Mouse (Mus musculus) right cerebral cortex, postnatal 14 days (tissue): Measurements from ENCODE around the gene Rnf19b.

ENCODE experiments used
- DNase-seq: peaks from one replicate; pipeline ENCODE4 v3.0.0; 2022

Gene Rnf19b

DNA sequence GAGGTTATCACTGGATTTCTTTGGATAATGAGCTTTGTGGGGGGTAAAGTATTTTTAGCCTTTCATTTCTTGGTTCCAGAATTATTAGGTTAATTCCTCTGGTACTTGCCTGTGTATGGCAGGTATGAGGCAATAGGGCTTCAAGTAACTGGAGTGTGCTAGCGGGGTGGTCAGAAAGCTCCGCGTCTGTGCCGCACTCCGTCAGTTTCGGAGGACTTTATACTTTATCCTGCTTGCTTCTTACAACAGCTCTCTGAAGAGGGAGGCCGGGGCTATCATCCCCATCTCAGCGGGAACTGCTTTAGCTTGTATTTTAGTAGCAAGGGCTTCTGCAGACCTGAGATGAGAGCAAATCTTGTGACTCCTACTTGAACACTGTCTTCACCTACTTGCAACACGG, 21.1 kb downstream of the Rnf19b start:
- DNase-seq = no peak

DNA sequence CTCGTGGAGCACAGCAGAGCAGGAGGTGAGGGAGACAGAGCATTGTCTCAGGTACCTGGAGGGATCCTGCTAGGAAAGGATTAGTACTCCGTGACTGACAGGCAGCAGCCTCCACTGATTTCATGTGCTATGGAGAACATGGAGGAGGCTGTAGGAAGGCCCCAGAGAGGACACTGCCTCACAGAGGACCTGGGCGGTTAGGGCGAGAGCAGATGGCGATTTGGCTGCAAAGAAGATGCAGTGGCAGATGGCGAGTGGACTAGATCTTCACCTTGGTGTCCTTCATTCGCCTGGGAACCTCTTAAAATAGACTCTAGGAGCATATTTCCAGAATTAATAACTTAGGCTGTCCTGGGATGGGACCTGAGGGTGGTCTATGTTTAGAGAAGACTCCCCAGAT, 23.0 kb downstream of the Rnf19b start:
- no peak for DNase-seq

DNA sequence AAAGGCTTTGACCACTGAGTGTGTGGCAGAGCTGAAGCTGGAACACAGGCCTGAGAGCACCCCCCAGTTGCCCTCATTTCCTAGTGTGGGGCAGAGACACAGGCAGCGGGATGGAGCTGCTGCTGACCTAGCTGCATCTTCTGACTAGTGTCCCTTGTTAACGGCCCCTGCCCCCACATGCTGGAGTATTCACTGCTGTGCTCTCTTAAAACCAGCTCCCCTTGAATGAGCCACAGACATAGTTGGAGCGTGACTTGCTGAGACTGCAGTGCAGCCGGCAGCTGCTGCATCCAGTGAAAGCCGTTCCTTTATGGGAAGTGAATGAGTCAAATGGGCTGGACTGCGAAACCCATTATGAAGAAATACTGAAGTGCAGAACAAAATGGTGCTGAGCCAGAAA, 23.4 kb downstream of the Rnf19b start:
- no peak for DNase-seq

DNA sequence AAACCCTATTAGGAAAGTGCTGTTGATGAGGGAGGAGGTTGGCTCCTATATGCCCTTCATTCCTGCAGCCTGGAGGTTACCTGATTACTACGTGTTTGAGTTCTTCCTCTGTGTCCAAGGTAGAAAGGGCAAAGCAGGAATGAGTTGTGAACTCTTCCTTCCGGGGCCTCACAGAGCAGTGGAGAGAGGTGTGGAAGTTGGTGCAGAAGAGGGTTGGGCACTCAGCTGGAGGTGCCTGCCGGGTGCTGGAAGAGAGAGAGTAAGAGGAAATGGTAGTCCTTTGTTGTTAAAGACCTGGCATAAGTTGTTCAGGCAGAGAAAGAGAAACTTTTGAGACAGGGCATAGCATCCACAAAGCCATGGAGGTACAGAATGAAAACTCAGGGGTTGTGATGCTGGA, 23.9 kb downstream of the Rnf19b start:
- DNase-seq = no peak

DNA sequence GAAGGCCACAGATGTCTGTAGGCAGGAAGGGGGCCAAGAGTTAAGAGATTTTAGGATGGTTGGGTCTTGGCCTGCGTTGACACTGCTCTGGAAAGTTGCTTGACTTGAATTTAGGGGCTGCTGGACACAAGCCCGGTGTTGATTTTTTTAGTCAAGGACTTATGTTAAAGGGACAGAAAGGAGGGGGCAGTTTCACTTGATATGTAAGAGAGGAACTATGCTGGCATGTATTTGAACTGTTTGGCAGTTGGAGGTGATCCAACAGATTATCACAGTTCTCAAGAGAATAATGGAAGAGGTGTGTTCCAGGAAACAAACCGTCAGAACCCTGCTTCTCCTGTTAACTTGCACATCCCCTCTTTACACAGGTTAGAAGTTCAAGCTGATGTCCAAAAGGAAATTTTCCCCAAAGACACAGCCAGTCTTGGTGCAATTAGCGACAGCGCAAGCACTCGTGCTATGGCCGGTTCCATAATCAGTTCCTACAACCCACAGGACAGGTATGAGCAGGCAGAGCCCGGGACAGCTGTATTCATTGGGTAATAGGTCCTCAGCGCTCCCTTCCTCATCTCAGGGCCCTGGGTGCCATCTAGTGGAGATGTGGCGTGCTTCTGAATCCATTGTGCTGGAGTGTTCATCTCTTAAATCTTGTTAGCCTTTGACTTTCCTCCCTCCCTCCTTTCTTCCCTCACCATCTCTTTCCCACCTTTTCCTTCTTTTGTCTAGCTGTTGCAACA, 24.5 kb downstream of the Rnf19b start:
- DNase-seq = peak; percentile 60

DNA sequence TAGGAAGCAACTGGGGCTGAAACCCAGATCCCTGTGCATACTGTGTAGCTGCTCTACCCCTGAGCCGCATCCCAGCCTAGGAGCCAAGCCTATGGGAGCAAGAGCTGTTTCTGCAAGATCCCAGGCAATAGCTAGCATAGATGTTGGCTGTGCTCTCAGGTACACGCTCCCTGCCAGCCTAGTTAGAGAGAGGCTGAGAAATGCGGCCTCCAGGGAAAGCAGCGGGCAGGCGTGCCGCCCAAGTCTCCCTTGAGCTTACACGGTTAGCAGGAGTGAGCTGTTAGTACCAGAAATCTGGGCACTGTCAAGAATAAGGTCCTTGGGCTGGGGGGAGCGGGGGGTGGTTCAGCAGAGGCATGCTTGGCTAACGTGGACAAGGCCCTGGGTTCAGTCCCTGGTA, 26.8 kb downstream of the Rnf19b start:
- no peak for DNase-seq

DNA sequence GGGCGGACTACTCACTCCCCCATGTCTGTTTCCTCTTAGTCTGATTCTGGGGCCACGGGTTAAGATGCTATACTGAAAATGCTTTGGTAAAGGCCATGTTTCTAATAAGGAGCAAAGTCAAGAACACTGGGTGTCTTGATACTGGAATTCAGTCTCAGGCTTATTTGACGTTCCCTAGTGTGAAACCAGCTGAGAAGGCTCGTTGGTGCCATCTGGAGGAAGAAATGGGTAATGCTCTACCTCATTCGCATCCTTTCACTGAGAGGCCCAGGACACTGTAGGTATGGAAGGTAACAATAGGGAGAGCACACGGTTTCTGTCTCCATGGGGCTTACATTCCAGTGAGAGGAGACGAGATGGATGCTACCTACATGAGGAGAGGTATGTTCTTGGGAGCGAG, 28.0 kb downstream of the Rnf19b start:
- DNase-seq = peak; percentile 58

DNA sequence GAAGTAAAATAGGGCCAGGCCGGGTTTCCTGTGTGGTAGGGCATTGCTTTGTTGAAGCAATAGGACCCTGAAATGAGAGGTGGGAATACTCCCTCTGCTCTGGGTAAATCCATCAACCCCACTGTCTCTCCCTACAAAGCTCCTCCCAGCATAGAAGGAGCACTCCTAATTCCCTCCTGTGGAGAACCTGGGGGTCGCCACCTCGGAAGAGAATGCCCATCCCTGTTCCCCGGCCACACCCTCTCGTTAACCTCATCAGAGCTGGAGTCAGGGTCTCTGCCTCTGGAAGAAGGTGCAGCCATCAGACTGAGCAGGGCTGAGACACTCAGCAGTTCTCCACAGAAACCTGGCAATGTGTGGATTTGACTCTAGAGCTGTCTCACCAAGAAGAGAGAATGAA, 29.8 kb downstream of the Rnf19b start:
- no peak for DNase-seq

DNA sequence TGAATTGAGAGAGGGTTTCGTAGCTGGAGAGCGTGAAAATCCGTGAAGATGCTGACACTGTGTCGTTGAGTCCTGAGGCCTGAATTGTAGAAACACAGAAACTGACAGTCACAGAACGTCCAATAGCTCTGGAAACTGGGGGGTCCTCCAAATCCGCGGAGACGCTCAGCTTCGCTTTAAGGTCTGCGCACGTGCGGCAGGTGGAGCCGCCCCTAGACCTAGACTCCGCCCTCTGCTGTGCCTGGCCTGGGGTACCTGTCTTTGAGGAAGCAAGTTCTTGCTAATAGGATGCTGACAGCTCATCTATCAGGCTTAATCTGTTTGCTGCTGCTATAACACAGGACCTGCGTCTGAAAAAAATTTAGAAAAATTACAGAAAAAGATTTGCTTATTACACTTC, 37.2 kb downstream of the Rnf19b start:
- no peak for DNase-seq

DNA sequence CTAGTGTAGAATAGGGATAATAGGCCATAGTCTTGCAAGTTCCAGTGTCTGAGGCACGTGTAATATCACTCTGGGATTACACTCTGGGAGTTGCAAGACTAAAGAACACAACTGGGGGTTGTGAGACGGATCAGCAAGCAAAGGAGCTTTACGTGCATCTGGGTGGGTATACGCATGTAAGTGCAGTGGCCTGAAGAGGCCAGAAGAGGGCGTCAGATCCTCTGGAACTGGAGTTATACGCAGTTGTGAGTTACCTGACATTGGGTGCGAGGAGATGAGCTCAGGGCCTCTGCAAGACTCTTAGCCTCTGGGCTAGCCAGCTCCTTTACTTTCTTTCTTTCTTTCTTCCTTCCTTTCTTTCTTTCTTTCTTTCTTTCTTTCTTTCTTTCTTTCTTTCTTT, 38.9 kb downstream of the Rnf19b start:
- DNase-seq = no peak

DNA sequence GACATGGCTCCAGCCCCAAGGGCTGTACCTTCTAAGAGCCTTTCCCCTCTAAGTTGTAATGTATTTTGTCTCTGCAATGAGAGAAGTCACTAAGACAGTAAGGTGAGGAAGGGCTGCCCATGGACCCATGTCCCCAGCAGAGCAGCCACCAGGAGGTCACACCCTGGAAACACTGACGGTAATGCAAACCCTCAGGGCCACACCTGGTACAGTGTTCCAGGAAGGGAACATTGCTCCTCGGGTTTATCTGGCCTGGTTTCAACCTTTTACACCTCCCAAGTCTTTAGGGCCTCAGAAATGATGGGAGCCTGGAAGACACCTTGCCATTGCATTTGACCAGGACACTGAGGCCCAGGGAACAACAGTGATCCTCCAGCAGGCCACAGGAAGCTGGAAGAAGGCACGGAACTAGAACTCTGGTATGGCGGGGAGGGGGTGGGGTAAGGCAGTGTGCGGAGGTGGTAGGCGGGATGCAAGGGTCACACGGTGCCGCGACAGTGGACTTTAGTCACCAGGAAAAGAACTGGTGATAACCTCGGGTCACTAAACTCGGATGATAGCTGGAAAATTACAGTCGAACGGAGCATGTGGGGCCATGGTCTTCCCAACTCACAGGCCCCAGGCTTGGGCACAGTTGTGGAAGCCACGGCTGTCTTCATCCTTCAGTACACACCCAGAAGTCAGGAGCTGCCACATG, 44.2 kb downstream of the Rnf19b start:
- no peak for DNase-seq

DNA sequence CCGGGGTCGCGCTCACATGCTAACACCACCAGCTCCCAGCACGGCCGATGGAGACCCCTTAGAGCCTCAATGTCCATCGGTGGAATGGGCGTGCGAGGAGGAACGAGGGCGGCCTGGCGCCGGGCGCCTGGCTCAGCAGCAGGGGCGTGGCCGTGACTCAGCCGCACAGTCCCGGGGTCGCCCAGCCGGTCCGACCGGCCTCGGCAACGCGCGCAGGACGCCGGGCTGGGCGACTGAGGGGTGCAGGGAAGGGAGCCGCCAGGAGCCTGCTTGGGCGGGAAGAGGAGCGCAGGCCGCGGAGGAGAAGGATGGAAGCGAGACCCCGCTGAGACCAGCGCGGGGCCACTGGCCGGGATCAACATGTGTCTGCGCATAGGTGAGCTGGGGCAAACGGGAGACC, 47.3 kb downstream of the Rnf19b start, which contains the start of gene Tmem54:
Gene Tmem54, plus strand, starts transcription at position 193 of the 400 bp plus-strand sequence.
- no peak for DNase-seq

DNA sequence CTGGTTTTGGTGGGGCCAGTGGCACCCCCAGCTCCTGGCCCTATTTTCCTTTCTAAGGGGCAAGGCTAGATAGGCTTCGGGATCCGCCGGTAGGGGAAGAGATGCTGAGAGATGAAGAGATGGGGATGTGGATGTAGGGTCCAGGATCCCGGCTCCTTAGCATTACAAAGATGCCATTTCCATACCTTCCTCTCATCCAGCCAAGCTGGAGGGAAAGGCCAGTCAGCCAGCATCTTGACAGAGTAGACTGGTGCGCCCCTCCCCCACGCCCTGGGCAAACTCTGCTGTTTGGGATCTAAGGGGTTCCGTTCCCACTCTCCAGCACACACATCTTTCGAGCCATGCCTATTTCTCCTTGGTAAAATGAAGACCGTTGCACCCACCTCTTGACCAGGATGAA, 48.0 kb downstream of the Rnf19b start:
- no peak for DNase-seq

DNA sequence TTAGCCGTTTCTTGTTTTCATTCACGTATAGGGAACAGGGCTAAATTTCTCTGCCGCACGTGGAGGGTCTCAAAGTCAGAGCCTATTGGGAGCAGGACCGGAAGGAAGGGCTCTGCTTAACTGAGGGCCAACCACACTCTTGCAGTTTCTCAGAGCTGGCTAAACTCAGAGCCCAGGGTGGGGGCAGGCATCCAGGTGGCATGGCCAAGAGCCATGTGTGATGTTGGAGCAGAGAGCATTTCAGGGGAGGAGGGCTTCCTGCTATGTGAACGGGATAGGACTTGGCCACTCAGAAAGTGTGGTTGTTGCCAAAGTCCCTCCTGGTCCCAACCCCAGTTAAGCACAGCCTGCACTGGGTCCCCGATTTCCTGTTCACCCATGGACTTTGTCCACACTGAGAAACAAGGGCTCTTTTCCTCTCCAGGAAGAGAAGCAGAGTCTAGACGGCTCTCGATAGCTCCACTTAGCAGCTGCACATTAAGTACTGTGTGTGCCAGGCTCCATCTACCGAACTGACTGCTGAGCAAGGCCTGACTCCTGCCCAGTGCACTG, 49.4 kb downstream of the Rnf19b start:
- DNase-seq = no peak

DNA sequence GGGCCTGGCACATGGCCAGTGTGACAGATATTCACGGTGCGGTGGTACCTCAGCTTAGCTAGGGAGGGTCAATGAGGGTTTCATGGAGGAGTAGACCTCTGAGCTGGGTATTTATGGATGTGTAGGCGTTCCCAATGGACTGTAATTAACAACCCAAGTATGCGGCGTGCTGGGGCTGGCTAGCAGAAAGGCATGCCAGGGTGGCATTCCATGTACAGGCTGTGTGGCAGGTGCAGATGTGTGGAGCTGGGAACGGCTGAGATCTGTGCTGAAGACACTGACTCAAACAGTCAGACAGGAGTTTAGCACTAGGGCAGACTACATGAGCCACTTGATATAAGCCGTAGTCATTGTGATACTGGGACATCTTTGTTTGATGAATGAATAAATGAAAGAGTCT, 50.6 kb downstream of the Rnf19b start:
- DNase-seq = no peak

DNA sequence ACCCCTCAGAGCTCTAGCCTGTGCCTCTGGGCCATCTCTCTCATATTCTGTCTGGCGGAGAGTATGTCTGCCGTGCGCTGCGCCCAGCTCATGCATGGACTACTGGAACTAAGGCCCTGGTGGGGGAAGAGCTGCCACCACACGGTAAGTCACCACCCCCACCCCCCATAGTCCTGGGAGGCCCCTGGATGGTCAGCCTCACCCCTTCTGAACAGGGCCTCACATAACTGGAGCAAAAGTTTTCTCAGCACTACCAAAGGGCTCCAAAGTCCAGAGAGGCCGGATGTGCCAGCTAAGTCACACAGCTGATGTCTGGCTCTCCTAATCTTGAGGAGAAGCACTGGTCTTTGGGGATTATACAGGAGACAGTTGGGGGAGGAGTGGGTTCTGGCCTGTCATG, 52.7 kb downstream of the Rnf19b start:
- DNase-seq = no peak

DNA sequence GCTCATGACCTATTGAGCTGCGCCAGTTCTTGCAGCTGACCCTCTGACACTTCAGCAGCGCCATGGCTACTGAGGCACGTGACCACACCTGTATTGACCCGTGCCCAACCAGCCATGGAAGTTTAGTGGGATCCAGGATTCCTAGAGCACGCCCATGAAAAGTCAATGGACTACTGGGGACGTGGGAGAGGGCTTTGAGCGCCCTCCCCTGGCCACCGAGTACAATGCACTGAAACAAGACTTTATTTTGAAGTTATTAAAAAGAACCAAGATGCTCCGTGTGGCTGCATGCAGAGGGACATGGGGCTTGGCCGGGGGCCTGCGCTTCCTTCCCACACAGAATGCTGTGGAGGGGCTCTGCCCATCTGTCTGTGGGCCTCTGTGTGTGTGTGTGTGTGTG, 53.3 kb downstream of the Rnf19b start:
- no peak for DNase-seq

DNA sequence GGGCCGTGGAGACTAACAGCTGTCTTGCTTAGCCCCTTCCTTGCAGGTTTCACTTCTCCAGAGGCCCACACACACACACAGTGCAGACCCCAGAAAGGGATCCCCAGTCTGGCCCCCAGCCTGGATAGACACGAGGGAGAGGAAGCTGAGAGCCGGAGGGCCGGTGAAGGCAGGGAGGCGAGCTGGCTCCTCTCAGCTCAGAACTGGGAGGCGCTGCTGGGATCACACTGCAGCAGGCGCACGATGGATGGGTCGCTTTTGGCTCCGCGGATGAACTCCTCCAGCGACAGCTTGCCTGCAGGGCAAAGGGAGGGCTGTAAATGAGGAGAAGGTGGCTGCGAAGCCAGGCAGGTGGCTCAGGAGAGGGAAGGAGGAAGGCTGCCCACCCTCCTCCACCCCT, 54.2 kb downstream of the Rnf19b start:
- DNase-seq = no peak

DNA sequence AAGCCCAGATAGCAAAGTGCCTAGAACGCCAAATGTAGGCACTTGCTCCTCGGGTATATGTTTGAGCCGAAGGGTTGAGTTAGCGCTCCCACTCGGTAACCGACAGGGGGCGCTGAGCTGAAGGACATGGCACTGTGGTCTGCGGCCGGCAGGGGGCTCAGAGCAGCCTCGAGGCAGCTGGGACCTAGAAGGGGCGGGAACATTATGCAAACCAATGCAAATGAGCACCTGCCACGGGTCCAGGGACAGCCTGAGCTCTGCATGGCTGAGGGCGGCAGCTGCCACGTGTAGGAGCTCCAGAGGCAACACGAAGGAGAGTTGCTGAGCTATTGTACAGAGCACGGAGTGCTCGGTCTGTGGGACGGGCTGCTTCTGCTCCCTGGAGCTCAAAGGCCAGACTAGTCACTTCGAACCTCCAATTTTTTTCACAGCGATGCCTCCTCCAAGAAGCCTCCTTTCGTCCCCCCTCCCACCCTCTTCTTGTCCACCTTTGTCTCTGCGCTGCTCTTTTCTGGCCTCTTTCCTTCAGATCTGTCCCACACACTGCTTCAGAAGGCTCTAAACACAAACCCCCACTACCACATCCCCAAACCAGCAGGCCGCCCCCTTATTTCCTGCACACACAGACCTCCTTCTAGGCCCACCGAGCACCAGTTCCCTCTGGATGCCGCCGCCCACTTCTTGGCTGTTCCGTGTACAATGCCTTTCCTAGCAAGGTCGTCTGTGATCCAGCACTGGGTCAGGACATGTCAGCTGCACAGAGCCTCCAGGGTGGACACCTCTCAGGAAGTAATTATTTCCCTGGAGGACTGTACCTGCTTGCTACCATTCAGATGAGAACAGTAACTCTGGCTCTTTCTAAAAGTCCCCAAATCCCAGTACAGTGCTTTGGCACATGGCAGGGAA, 55.3 kb downstream of the Rnf19b start:
- peak; percentile 92 for DNase-seq

DNA sequence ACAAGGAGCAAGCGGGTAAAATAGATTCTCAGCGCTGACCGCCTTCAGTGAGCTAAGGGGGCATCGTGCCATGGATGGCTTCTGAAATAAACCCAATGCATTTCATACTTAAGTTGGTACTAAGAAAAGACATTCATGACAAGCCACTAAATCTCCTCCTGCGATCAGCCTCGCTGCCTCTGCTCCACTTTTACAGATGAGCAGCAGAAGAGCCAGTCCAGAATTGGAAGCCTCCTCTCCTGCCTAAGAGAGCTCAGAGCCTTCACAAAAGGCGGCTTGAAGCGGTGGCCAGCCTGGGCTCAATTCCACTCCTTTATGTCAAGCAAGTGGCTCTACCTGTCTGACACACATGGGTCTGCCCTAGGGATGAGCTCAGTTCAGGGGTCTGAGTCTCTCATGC, 58.6 kb downstream of the Rnf19b start:
- DNase-seq = no peak

DNA sequence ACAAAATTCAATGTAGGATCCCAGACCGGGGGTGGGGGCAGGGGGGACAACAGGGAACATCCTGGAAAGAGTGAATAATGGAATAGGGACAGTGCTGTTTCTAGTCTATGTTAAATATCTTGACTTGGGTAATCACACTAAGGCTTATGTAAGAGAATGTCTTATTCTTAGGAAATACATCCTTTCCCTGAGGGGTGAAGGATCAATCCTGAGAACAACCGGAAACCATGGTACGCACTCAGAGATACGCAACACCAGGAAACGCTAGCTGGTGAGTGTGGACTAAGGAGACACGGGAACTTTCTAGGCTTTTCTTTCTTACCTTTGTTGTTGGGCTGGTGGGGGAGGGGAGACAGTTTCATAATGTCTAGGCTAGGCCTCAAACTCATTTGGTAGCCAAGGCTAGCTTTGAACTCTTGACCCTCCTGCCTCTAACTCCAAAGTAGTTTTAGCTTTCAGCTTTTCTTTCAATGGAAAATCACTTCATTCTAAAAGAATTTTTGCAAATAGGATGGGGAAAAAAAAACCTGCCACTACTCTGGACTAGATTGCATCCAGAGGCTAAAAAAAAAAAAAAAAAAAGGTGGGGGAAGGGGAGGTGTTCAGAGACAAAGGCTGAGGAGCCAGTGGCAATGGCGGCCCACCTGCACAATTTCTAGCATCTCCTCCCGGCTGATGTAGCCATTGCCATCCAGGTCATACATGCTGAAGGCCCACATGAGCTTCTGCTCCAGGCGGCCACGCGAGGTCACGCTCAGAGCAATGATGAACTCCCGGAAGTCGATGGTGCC, 59.8 kb downstream of the Rnf19b start:
- no peak for DNase-seq

DNA sequence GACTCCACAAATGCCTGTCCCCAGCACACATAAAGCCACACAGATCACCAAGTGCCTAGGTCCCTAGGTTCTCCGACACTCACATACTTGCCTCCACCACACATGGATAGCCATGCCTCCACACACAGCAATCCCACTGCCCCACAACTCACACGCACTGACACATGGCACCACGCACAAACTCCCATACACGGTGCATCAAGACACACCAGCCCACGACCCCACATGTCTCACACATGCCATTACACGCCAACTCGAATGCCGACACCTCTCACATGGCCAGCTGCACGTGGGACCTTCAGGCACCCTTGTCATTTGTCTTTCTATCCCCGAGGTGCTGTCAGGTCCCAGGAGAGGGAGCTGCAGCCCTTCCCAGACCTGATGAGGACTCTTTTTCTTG, 61.6 kb downstream of the Rnf19b start:
- no peak for DNase-seq
